Mouse (Mus musculus) 3T3-L1 (cell line): ENCODE measurements around the gene Galntl6.

Source experiments
- DNase-seq: peaks from one replicate; pipeline ENCODE4 v3.0.0-alpha.2; 2015; ENCODE audit warnings: low read depth, low spot score

The Galntl6 gene

DNA sequence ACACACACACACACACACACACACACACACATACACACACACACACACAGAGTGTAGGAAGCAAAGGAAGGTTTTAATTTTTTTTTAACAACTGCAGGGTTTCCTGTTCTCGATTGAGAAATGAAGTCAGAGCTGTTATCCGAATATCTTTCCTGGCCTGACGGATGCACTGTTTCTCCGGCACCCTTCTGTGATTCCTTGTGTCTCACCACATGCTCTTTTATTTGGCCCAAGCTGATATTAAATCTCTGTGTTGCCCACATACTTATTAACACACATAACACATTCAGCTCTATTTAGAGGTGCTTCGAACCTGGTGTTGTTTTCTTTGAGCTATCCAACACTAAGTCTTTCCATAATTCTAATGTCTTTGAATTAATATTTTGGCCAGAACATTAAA, 1069.0 kb downstream of the Galntl6 start:
- DNase-seq: no peak

DNA sequence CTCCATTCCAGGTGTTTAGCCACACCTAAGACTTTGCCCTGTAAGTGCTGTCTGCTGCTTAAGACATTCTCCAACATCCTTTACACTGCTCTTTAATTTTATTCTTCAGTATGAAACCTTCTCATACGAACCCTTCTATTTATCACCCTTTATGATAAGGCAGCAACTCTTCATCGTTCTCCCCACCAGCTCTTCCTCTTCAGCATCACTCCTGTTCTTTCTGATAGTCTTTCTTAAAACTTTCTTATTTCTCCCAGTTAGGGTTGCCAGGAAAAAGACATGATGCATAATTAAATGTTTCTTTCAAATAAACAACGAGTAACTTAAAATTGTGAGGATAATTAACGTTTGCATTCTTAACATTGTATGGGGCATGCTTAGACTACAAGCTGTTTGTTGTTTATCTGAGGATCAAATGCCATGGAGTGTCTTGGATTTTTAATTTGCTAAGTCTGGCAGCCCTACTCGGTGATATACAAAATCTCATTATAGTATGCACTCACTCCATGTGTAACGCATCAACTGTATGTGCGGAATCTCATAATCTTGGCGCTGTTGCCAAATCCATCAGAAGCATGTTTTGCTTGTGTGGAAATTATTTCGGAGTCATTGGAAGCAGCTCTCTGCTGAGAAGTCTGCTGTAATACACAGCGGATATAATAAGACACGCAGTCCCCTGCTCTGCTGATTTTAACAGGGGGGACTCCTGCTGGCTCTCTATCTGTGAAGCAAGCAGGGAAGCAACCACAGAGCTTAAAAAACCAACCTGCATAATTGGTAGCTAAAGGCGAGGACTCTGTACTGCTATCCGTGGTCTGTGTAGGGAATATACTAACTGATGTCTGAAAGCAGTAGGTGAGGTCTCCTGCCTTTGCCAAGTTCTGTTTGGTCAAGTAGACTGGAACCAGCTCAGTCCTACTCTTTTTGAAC, 1069.7 kb downstream of the Galntl6 start:
- no peak for DNase-seq

DNA sequence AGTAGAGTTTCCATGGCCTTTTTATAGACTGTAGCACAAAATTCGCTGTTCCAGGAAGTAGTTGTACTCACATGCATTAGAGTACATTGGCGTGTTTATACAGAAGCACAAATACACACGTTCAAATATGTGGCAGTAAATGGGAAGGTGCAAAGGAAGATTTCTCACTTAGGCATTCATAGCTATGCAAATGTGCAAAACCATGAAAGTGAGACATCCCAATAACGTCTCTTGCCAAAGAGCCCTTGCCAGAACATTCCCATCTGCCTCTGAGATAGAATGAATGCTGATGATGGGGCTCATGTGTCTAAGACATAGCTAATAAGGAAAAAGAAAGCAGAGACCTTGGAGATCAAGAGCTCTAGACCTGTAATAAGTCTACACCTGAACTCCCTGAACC, 1071.0 kb downstream of the Galntl6 start:
- no peak for DNase-seq

DNA sequence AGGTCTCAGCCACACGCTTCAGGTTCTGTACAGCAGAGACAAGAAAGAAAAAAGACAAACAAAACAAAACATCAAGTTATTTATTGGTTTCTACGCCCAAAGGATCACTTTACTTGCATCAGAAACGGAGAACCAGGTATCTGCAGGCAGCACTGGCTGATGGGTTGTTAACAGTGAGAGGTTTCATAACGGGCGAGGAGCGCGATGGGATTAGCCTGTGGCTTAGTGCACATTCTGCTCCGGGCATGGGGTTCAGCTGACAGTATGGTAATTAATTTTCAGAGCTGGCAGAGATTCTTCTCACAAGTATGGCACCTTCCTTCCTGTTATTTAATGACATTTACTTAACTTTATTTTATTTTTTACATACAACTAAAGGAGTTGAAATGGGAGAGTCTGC, 1075.1 kb downstream of the Galntl6 start:
- no peak for DNase-seq

DNA sequence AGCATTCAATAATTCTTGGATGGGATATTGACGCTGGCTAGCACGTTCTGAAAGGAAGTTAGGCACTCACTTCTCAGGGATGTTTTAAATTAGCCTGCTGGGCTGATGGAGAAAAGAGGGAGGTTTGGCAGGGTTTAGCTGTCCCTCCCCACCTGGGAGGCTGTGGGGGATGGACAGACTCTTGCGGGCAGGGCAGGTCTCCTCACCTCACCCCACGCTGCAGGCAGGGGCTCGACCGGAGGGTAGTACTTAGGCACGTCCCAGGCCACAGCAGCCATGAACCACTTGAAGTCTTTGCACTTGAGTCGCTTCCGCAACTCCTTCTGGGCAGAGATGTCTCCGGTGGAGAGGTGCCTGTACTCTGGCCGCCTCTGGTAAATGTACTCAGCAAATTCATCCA, 1075.5 kb downstream of the Galntl6 start:
- no peak for DNase-seq

DNA sequence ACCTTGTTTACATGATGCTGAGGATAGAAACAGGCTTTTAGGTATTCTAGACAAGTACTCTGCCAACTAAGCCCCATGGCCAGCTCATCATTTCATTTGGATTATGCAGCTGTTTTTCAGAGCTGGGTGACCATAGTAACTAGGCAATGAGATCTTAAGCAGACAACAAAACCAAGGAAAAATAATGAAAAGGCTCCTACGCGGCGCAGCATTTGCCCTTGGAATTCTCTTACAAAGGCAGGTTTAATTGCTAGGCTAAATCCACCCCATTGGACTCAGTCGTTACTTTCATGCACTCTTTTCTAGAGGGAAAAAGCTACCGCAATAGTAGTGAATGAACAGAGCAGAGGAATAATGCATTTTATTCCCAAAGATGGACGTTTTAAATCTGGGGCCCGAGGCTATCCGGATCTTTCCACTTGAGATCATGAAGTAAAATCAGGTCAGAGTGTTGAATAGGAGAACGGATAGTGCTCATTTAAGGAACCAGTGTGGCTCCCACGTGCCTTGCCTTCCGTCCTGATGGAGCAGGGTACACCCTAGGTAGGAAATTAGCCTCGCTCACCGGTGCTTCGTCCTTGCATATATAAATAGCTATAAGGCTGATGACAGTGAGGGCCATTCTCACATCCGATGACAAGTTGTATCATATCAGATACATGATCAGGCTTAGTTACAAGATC, 1076.1 kb downstream of the Galntl6 start:
- DNase-seq: no peak

DNA sequence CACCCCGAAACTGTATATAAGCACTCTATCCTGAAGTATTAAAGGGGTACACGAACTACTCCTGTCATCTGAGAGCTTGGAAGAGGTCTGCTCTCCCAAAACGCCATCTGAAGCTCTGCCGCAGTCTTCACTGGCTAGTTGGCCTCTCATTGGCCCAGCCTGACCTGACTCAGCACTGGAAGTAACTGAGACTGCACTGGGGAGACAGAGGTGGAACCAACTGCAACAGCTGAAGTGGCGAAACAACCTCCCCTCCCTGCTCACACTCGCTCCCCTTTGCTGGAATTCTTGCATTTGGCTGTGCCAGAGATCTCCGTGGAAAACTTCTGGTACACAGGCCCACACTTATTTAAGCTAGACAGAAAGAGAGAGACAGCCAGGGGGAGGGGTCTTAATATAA, 1089.3 kb downstream of the Galntl6 start:
- DNase-seq: no peak

DNA sequence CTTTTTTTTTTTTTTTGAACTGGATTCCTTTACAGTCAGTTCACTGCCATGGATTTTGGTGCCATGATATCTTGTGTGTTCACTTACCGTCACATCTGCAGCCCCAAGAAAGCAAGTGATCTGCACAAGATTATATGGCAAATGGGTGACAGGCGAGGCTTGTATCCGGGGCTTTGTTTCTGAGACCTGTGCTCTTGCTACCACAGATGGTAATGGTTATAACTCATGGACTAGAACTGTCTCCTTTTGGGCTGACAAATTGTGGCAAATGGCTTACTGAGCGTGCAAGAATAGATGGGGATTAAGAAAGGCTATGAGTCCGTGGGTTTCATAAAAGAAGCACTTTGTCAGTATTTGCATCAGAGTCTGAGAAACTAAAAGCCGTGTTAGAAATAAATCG, 1096.4 kb downstream of the Galntl6 start:
- DNase-seq: no peak

DNA sequence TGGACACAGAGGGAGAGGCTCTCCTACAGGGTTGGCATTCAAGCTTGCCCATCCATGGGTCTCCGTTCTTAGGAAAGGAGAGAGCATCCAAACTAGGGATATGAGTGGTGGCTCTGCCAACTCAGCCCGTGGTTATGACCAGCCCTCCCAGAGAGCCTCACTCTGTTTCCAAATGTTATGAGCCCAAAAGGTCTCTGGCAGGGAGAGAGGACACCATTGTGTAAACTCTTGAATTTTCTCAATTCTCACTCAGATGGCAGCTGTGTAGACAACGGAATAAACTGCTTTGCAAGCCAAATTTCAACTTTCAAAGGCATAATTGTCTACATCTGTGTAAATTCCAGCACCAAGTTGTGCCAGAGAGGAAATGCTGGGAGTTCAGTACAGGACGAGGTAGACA, 1105.4 kb downstream of the Galntl6 start:
- no peak for DNase-seq

DNA sequence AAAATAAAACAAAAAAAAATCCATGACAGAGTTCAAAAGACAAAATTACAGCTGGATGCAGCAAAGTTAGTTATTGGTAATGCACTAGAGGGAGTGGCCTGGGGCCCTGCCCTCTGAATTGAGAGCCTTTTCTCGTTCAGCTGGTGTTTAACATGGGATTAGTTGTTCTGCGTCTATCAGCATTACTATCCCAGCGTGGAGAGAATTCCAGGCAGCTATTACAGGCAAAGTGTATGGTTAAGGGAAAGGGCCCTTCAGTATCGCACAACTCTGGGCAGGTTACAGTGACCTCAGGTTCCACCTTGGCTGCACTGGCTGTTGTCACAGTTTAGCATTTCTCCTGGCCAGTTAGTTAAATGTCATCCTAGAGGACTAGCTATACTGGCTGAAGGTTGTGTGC, 1107.3 kb downstream of the Galntl6 start:
- no peak for DNase-seq

DNA sequence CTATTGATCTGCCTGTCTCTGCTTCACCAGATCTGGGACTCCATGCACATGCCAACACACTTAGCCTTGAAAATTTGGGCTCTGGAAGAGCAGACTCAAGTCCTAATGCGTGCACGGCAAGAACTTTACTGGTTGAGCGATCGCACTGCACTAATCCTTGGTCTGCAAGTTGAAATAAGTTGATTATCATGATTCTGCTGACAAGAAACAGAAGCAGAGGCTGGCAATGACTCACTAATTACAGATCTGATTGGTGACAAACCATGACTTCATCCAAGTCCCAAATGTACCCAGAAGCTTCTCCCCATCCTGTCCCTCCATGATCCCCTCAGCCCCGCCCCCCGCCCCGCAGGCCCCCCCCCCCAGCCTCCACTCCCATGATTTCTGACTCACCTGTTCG, 1108.6 kb downstream of the Galntl6 start:
- no peak for DNase-seq

DNA sequence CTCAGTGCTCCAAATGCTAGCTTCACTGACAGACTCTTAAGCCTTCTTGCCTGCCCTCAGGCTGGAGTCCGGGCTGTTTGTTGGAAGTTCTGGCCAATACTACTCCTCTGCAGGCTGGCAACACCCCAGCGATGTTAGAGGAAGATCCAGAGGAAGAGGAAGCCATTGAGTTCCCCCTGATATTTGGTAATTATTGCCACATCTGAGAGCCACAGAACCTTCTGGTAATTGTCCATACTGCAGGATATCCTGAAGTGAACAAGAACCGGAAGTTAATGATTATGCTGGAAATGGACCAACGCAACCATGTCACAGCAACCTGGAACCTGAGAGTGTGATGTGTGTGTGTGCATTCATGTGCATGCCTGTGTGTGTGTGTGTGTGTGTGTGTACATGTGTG, 1111.2 kb downstream of the Galntl6 start:
- no peak for DNase-seq

DNA sequence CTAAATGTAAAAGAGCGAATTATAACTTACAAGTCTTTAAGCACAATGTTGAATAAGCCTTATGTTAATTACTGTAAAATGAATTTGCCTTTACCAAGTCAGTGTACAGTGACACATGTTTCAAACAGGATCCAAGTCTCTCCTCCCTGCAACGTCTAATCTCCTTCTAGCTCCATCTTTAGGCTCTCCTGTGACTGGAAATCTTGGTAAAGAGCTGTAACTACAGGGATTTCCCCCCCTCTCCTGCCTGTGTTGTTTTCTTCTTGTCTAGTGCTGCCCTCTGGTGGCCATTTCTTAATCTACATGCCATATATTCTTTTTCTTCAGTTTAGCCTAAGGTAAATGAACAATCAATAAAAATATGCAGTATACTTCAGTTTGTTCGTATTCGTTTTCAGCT, 1112.1 kb downstream of the Galntl6 start:
- peak; percentile 95 for DNase-seq

DNA sequence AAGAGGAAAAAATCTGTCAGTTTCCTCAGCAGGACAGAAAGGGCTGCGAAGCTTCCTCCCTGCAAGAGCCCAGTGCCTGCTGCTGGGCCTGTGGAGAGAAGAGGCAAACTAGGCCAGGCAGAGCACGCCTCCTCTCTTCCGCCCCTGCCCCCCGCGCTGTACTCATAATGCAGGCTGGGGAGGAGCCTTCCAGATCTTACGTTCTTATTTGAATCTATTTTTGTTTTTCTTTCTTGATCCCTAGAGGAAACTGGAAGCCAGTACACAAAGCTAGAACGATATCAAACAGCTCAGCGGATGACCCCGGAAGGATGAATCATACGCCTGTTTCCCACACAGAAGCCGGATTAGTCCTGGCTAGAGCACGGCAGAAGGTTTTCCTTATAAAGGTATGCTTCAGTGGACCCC, 1112.6 kb downstream of the Galntl6 start:
- DNase-seq: peak; percentile 90

DNA sequence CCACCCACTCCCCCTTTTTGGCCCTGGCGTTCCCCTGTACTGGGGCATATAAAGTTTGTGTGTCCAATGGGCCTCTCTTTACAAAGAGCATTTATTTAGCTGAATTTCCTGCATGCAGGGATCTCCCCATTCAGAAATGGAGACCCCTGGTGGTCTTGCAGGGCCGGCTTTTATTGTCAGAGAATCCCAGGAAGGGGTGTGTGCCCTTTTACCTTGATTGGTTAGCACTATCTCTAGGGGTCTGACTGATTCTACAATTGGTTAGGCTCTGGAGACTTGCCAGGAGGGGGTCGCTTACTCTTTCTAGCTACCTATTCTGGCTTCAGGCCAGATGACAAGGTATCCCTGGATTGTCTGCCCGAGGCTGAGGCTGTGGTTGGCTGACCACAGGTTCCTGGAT, 1119.0 kb downstream of the Galntl6 start:
- DNase-seq: no peak

DNA sequence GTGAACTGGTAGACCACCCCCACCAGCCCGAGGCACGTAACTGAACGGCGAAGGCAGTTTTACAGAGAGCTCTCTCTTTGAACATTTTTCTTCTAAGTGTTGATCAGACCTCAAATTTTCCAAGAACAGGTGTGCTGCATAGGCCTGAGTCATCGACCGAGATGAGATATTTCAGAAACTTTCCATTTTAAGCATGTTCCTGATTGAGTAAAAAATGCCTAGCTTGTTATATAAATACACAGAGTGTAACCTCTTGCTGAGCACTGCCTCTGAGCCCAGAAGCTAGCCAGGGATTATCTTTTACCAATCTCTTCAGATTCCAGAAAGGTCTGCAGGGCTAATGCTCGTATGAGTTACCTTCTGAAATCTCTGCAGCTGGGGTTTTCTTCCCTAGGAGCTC, 1120.2 kb downstream of the Galntl6 start:
- no peak for DNase-seq

DNA sequence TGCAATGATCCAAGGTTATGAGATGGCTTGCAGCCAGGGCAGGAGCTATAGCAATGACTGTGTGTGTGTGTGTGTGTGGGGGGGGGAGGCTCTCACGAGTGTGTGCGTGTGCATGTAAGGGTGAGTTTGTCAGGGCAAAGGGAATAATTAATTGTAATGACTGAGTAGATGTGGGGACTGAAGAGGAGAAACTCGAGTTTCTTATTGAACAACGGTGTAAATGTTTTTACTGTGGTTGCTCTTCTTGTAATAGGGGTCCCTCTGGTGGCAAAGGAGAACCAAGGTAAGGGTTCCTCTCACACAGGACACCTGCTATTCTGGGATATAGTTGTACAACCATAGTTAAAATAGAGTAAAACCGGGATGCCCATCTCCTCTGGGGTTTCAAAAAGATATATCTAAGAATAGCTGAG, 1121.1 kb downstream of the Galntl6 start:
- peak; percentile 70 for DNase-seq

DNA sequence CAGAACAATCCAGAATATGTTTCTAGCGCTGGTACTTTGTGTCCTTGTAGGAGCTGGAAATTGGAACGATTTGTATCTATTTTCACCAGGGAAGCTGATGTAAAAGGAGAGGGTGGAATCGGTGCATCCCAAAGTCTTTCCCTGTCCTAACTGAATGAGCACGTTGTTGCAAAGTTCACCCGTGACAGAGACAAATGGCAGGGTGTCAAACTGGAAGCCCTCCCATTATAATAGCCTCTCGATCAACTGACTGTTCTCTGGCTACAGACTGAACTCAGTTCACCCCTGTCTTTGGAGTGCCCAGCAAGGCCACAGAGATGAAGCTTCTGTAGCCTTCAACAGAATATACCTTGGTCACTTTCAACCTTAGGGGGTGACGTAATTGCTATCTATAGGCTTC, 1132.9 kb downstream of the Galntl6 start:
- DNase-seq: no peak

DNA sequence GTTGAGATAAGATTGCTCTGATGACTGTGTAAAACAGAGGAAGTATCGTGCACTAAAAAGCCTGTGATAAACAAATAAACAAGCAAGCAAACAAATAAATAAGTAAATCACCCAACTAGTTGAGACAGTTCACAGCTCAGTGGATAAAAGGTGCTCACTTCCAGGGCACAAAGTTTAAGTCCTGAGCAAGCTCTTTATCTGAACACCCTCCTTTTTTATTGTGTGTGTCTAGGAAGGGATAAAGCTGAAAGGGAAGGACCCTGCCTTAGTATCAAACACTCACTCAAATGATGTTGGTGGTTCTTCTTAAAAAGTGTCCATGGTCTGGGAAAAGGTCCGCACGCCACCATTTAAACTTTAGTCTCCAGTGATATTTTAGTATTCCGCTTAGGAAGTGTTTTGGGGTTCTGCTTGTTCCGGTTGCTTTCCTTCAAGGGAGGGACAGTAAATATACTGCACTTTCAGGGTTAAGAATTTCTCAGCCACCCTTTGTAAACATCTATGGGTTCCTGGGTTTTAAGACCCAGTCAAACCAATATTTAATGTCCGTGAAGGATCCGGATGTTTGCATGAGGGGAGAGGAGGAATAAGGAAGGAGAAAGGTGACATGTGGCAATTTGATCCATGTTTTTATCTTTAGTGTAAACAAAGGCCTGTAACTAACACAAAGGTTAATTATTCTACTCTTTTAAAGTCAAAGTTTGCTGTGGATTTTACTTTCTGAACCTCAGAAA, 1134.3 kb downstream of the Galntl6 start:
- no peak for DNase-seq

DNA sequence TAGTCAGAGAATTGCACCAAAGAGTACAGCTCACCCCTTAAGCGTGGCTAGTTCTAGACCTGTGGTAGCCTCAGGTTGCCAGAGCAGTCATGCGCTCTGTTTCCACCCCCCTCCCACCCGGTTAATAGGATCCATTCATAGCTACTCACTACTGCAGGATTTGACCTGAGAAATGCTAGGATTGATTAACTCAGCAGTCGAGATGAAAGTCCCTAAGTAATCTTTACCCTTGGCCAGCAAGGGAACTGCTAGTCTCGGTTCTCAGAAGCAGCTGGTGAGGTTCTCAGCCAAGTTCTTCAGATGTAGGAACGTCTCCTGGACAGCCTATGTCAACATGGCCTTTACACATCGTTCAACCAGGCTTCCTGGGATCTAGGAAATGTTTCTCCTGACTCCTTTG, 1135.7 kb downstream of the Galntl6 start:
- no peak for DNase-seq

DNA sequence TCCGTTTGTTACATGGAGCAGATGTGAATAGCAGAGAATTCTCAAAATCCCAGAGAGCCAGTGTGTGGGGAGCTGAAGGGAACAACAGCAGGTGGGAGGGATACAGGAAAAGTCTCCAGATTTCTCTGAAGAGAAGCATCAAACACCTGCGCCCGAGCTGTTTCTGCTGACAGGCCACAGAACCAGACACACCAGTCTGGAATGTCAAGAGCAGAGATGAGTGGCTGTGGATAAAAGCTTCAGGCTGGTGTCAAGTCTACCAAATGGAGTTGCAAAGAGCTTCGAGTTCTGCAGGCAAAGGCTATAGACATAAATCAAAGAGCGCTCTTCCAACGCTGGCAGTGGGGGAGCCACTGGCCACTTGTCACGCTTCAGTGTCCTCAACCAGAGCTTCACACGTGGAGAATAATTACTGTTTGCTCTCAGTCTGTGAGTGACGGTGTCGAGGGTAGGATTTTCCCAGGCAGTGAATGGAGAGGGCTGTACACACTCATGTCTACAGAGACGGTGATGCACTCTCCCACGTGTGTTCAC, 1139.6 kb downstream of the Galntl6 start:
- no peak for DNase-seq

DNA sequence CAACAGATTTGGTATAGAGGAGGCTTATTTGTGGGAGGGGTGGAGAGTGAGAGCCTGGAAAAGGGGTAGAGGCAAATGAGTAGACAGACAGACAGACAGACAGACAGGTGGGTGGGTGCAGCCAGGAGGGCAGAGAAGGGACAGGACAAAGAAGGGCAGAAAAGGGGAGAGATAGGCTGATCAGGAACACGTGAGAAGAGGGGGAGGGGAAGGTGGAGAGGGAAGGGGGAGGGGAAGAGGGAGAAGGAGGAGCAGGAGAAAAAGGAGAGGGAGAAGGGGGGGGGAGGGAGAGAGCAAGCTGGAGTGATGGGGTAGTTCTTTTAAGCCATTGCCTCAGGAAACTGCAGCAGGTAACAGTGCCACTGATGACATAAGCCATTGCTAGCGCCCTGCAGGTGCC, 1144.9 kb downstream of the Galntl6 start:
- DNase-seq: no peak
